Mouse (Mus musculus): ENCODE measurements around the gene Olfr978. TPM values are rescaled to one million over a fixed set of nuclear protein-coding genes. Genes with fewer than 3 reads are reported as not detected.
"Not testable (repeated sequence)": the region's sequence is repeated elsewhere in the genome, so short reads cannot be mapped to it uniquely, and the experiment has no call there.

The Olfr978 gene
- not detected in 2 replicates for polyA plus RNA-seq (2012; ENCODE audit: insufficient read depth, insufficient read length, low replicate concordance, missing spikeins)

DNA sequence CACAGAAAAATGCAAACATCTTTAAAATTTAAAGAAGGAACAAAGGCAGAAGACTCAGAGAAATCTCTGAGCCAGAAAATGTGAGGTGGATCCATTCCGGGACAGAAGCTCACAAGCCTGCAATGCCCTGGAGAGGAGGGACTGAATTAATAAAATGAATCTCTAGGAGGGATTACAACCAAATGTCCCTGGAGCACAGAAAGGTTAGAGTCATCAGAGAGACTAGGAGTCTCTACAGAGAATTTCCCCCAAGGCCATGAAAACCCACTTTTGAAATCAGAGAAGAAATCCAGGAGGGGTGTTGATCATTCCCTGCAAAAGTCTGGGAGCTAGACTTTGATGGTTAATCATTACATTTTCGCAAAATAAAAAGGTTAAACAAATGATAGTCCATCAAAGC lies at the start of gene Olfr978:
Gene Olfr978, plus strand, starts transcription at position 301 of the 400 bp plus-strand sequence.
- WGBS, result 92% methylated on average over 2 of the region's 2 CpGs
- TF ChIP-seq POLR2A (IDR thresholded peaks at IDR 0.05; ENCODE audit: insufficient read depth, low read depth, low read length) (no peak), CTCF (IDR thresholded peaks at IDR 0.05; ENCODE audit: insufficient read depth, low read depth, low read length) (no peak)
- H3K4me3 ChIP-seq (ENCODE audit: insufficient read depth, low read depth, low read length), result no peak within 1 kb of the TSS
- H3K4me1 ChIP-seq (ENCODE audit: control insufficient read depth, insufficient read depth, low read length), result no peaks in the 10 kb centered on the region
- H3K27ac ChIP-seq (ENCODE audit: insufficient read depth, low read depth, low read length), result no peak within 1 kb of the TSS

- no peak within 1 kb of the TSS for H3K27ac ChIP-seq (ENCODE audit: insufficient read depth, low read depth, low read length)
- no peaks in the 10 kb centered on the region for H3K4me1 ChIP-seq (ENCODE audit: control insufficient read depth, insufficient read depth, low read length)
- WGBS, result 69% methylated on average over 1 of the region's 1 CpGs
- no peak within 1 kb of the TSS for H3K4me3 ChIP-seq (ENCODE audit: insufficient read depth, low read depth, low read length)
- no peak for TF ChIP-seq CTCF (IDR thresholded peaks at IDR 0.05; ENCODE audit: insufficient read depth, low read depth, low read length)
These were observed 40.0 kb upstream of the Olfr978 start, which contains the start of gene Olfr975 for GRCm38 (mm10) chr9:39951946-39952345. TSS of gene Olfr975 (minus strand) at chr9:39952046.

DNA sequence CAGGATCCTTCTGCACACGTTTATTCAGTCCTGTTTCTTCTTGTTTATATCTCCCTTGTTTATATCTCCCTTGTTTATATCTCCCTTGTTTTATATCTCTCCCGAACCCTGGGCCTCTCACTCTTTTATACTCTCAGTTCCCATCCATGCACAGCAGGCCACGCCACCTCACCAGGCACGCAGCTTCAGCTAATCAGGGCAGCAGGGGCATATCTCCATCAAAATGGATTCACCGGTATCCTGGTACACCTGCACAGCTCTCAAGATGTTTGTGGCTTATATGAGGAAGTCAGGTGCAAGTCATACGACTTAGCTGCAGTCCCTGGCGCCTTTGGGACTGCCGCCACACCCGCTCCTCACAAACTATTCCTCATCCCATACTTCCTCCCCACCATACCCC lies 30.9 kb upstream of the Olfr978 start, which contains the start of gene Olfr976:
Gene Olfr976, minus strand, starts transcription at position 101 of the 400 bp plus-strand sequence.
- WGBS, result 88% methylated on average over 8 of the region's 9 CpGs

DNA sequence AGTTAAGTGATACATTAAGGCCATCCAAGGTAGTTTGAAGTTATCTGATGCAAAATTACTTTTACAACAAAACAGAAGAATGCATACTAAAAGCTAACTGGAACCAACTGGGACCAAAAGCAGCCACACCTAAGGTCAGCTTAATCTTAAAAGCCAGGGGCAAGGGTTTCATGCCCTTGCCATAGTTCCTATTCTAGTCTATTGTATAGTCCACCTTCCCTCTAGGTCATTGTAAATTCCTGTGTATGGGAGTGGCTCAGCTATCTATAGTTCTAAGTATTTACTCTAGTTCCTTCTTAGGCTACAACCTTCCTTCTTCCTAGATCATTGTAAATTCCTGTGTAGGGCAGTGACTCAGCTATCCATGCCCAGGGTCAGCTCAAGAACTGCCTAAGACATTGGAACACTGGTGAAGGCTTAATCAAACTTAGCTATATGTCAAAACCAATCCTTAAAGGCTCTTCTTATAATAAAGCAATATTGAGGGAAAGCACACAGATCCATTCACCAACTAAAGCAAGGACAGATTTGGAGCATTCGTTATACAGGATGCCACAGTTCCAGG lies 15.2 kb upstream of the Olfr978 start:
- H3K4me3 ChIP-seq (ENCODE audit: insufficient read depth, low read depth, low read length); H3K4me1 ChIP-seq (ENCODE audit: control insufficient read depth, insufficient read depth, low read length); H3K27ac ChIP-seq (ENCODE audit: insufficient read depth, low read depth, low read length): not testable (repeated sequence)
- 97% methylated on average over 1 of the region's 1 CpGs for WGBS

More for the DNA sequence above, 30.9 kb upstream of the Olfr978 start, which contains the start of gene Olfr976:
- not testable (repeated sequence) for H3K27ac ChIP-seq (ENCODE audit: insufficient read depth, low read depth, low read length); H3K4me3 ChIP-seq (ENCODE audit: insufficient read depth, low read depth, low read length); H3K4me1 ChIP-seq (ENCODE audit: control insufficient read depth, insufficient read depth, low read length)

DNA sequence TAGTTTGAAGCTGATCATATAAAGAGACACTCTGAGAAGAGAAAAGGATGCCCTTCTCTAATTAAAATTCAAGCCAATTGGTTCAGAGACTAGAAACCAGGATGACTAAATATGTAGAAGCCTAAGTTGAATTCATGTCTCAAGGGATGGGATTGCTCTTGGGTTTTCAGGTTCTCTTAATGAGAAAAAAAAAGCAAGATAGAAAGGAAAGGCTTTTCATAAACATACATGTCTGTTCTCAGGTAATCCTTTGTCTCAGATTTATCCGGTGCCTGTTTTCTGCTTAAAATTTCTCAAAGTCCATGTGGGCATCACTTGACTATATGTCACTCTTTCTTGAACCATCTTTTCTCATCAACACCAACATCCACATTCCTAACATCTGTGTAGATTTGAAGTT lies 11.5 kb downstream of the Olfr978 start, which contains the start of gene Olfr979:
Gene Olfr979, minus strand, starts transcription at position 101 of the 400 bp plus-strand sequence.
- 98% methylated on average over 1 of the region's 1 CpGs for WGBS

DNA sequence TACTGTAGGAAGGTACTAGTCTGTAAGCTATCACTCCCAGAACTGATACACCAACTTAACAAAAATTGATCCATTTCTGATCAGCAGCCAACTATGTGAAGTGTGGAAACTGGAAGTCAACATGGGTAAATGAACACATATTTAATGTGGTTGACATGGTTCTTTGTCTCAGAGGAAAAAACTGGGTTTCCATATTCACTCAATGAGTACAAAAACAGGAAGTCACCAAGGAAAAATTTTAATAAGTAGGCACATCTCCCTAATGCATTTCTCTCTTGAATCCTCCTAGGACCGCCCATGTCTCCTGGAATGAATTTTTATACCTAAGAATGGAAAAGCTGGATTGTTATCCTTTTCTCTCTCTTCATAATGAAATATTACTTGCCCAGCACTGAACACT lies 17.6 kb downstream of the Olfr978 start, which contains the start of gene Olfr980:
Gene Olfr980, minus strand, starts transcription at position 101 of the 400 bp plus-strand sequence.
- H3K4me1 ChIP-seq (ENCODE audit: control insufficient read depth, insufficient read depth, low read length), result no peaks in the 10 kb centered on the region
- H3K4me3 ChIP-seq (ENCODE audit: insufficient read depth, low read depth, low read length), result no peak within 1 kb of the TSS
- no peak for TF ChIP-seq POLR2A (IDR thresholded peaks at IDR 0.05; ENCODE audit: insufficient read depth, low read depth, low read length)
- TF ChIP-seq CTCF (IDR thresholded peaks at IDR 0.05; ENCODE audit: insufficient read depth, low read depth, low read length), result no peak
- H3K27ac ChIP-seq (ENCODE audit: insufficient read depth, low read depth, low read length), result no peak within 1 kb of the TSS
- whole genome bisulfite sequencing, result 86% methylated on average over 1 of the region's 1 CpGs

More for the DNA sequence above, 11.5 kb downstream of the Olfr978 start, which contains the start of gene Olfr979:
- Histone ChIP-seq H3K4me3 (ENCODE audit: insufficient read depth, low read depth, low read length) (no peak within 1 kb of the TSS), H3K27ac (ENCODE audit: insufficient read depth, low read depth, low read length) (no peak within 1 kb of the TSS), H3K4me1 (ENCODE audit: control insufficient read depth, insufficient read depth, low read length) (no peaks in the 10 kb centered on the region)
- TF ChIP-seq POLR2A (IDR thresholded peaks at IDR 0.05; ENCODE audit: insufficient read depth, low read depth, low read length) (no peak), CTCF (IDR thresholded peaks at IDR 0.05; ENCODE audit: insufficient read depth, low read depth, low read length) (no peak)

- no peak for TF ChIP-seq CTCF (IDR thresholded peaks at IDR 0.05; ENCODE audit: insufficient read depth, low read depth, low read length)
- TF ChIP-seq POLR2A (IDR thresholded peaks at IDR 0.05; ENCODE audit: insufficient read depth, low read depth, low read length), result no peak
- Histone ChIP-seq H3K27ac (ENCODE audit: insufficient read depth, low read depth, low read length) (no peak within 1 kb of the TSS), H3K4me1 (ENCODE audit: control insufficient read depth, insufficient read depth, low read length) (no peaks in the 10 kb centered on the region), H3K4me3 (ENCODE audit: insufficient read depth, low read depth, low read length) (no peak within 1 kb of the TSS)
- WGBS, result 55% methylated on average over 2 of the region's 2 CpGs
These were observed 29.3 kb downstream of the Olfr978 start, which contains the start of gene Olfr981 for GRCm38 (mm10) chr9:40021164-40021563. TSS of gene Olfr981 (plus strand) at chr9:40021464.

Other genes with a start within 250 kb of the Olfr978 start
- gene Olfr967, start 245.9 kb upstream of the Olfr978 start, polyA plus RNA-seq (2012; ENCODE audit: insufficient read depth, insufficient read length, low replicate concordance, missing spikeins), result not detected in 2 replicates
- not detected in 2 replicates for gene Olfr968, start 208.9 kb upstream of the Olfr978 start, polyA plus RNA-seq (2012; ENCODE audit: insufficient read depth, insufficient read length, low replicate concordance, missing spikeins)
- not detected in 2 replicates for gene Olfr969, start 201.2 kb upstream of the Olfr978 start, polyA plus RNA-seq (2012; ENCODE audit: insufficient read depth, insufficient read length, low replicate concordance, missing spikeins)
- not detected in 2 replicates for gene Olfr970, start 183.3 kb upstream of the Olfr978 start, polyA plus RNA-seq (2012; ENCODE audit: insufficient read depth, insufficient read length, low replicate concordance, missing spikeins)
- not detected in 2 replicates for gene Olfr971, start 155.2 kb upstream of the Olfr978 start, polyA plus RNA-seq (2012; ENCODE audit: insufficient read depth, insufficient read length, low replicate concordance, missing spikeins)
- not detected in 2 replicates for gene Olfr972, start 125.7 kb upstream of the Olfr978 start, polyA plus RNA-seq (2012; ENCODE audit: insufficient read depth, insufficient read length, low replicate concordance, missing spikeins)
- gene Olfr229, start 84.8 kb upstream of the Olfr978 start, polyA plus RNA-seq (2012; ENCODE audit: insufficient read depth, insufficient read length, low replicate concordance, missing spikeins), result not detected in 2 replicates
- gene Olfr974, start 54.6 kb upstream of the Olfr978 start, polyA plus RNA-seq (2012; ENCODE audit: insufficient read depth, insufficient read length, low replicate concordance, missing spikeins), result not detected in 2 replicates
- gene Olfr975, start 40.1 kb upstream of the Olfr978 start, polyA plus RNA-seq (2012; ENCODE audit: insufficient read depth, insufficient read length, low replicate concordance, missing spikeins), result not detected in 2 replicates
- not detected in 2 replicates for gene Olfr976, start 31.0 kb upstream of the Olfr978 start, polyA plus RNA-seq (2012; ENCODE audit: insufficient read depth, insufficient read length, low replicate concordance, missing spikeins)
- not detected in 2 replicates for gene Olfr979, start 11.4 kb downstream of the Olfr978 start, polyA plus RNA-seq (2012; ENCODE audit: insufficient read depth, insufficient read length, low replicate concordance, missing spikeins)
- gene Olfr980, start 17.5 kb downstream of the Olfr978 start, polyA plus RNA-seq (2012; ENCODE audit: insufficient read depth, insufficient read length, low replicate concordance, missing spikeins), result not detected in 2 replicates
- gene Olfr981, start 29.4 kb downstream of the Olfr978 start, polyA plus RNA-seq (2012; ENCODE audit: insufficient read depth, insufficient read length, low replicate concordance, missing spikeins), result not detected in 2 replicates
- not detected in 2 replicates for gene Olfr982, start 81.7 kb downstream of the Olfr978 start, polyA plus RNA-seq (2012; ENCODE audit: insufficient read depth, insufficient read length, low replicate concordance, missing spikeins)
- not detected in 2 replicates for gene Olfr983, start 101.5 kb downstream of the Olfr978 start, polyA plus RNA-seq (2012; ENCODE audit: insufficient read depth, insufficient read length, low replicate concordance, missing spikeins)
- gene Olfr984, start 122.1 kb downstream of the Olfr978 start, polyA plus RNA-seq (2012; ENCODE audit: insufficient read depth, insufficient read length, low replicate concordance, missing spikeins), result not detected in 2 replicates
- gene Olfr985, start 138.1 kb downstream of the Olfr978 start, polyA plus RNA-seq (2012; ENCODE audit: insufficient read depth, insufficient read length, low replicate concordance, missing spikeins), result not detected in 2 replicates
- not detected in 2 replicates for gene Tmem225, start 156.0 kb downstream of the Olfr978 start, polyA plus RNA-seq (2012; ENCODE audit: insufficient read depth, insufficient read length, low replicate concordance, missing spikeins)
- gene Olfr986, start 188.8 kb downstream of the Olfr978 start, polyA plus RNA-seq (2012; ENCODE audit: insufficient read depth, insufficient read length, low replicate concordance, missing spikeins), result not detected in 2 replicates
- not detected in 2 replicates for gene Zfp202, start 200.2 kb downstream of the Olfr978 start, polyA plus RNA-seq (2012; ENCODE audit: insufficient read depth, insufficient read length, low replicate concordance, missing spikeins)

All from olfactory bulb, adult 2 months (tissue).